Mouse (Mus musculus) cerebellum, adult 11 months (tissue): ENCODE measurements around the gene Rcl1.

Experiments
- DNase-seq: peaks from one replicate; pipeline ENCODE4 v3.0.0; 2022

The Rcl1 gene

DNA sequence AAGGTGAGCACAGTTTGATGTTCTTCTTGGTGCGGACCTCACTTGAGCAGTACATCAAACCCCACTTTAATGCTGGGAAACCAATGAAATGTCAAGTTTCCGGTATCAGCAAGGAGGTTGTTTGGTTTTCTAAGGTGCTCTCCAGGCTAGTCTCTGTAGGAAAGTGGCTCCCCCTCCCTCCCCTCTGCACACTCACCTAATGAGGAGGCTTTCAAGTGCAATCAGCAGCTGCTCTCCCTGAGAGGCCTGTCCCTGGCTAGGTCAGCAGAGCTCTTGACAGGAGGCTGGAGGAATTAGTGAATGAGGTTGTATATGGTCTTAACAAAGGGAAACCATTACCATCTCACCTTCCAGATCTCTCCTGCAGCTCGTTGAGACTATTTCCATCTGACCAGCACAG lies 54.4 kb downstream of the Rcl1 start:
- no peak for DNase-seq

DNA sequence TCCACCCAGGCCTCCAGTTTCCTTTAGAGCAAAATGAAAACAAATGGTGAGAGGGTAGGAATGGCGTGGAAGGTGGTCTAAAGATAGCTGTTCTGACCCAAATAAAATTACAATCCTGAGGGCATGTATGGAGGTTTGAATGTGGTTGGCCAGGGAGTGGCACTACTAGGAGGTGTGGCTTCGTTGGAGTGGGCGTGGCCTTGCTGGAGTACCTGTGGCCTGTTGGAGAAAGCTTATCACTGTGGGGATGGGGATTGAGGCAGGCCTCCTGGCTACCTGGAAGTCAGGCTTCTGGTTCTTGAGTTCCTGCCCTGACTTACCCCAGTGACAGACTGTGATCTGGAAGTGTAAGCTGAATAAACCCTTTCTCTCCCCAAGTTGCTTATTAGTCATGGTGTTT lies 55.2 kb downstream of the Rcl1 start:
- DNase-seq: no peak

DNA sequence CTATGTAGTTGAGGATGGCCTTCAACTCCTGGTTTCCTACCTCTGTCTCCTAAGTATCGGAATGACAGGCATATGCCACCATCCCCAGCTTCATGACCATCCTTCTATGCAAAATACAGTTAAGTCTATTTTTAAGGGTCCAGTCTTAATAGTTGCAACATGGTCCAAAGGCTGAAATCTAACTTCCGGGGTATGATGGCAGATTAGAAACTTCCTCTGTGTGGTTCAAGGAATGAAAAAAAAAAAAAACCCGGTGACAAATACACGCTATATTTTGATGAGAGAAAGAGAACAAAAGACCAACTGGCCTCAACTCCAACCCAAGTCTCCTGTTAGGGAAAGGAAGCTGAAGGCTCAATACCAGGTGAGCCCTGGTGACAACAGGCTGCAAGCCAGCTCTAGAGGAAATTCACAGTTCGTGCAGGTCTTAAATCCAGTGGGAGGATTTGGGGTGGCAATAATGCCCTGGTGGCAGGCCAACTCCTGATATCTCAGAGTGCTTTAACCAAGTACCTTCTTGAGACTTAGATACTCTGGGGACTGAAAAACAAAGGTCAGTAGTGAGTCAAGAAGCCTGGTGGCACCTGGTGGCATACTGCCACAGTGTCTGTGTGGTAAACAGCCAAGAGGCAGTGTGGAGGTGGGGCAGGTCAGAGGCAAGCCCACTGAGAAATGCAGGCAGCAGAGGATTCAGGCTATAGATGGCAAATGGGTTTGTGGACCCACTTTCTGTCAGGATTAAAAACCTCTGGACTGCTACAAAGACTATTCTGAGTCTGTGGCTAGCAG lies 56.7 kb downstream of the Rcl1 start:
- DNase-seq: no peak

DNA sequence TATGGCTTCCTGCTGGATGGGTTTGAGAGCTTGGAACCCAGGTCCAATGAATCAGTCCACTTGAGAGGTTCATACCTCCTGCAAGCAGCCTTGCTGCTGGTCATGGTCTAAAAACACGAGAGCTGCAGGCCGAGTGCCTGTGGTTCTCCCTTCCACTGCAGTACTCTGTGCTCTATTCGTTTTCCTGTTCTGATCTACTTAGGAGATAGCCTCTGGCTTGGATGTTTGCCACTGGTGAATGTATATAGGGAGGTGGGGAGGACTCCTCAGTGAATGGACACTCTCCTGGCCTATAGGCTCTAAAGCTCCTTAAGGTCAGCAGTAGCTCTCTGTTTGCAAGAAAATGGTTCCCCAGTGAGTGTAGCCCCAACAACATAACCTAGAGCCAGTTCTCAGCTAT lies 57.3 kb downstream of the Rcl1 start:
- DNase-seq: no peak

DNA sequence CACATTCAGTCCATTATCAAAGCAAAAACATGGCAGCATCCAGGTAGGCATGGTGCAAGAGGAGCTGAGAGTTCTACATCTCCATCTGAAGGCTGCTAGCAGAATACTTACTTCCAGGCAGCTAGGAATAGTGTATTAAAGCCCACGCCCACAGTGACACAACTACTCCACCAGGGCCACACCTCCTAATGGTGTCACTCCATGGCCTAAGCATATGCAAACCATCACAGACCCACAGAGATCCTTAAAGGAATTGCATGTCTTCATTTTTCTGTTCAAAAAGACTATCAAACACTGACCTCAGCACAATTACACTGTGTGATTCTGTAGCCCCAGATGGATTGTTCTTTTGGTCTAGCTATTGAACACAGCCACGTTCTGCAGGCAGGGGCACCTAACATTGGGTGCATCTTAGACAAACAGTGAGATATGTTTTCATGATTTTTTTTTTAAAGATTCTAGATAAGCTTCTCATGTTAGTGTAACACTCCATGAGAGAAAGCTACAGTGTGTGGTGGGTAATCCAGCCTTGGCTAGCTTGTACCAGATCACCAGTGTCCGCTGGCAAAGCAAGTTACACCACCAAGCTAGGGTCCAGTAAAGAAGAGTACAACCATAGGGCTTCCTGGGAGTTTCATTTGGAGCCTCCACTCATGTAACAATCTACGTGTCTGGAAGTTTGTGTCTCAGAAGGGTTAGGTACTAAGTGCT lies 62.8 kb downstream of the Rcl1 start:
- no peak for DNase-seq

DNA sequence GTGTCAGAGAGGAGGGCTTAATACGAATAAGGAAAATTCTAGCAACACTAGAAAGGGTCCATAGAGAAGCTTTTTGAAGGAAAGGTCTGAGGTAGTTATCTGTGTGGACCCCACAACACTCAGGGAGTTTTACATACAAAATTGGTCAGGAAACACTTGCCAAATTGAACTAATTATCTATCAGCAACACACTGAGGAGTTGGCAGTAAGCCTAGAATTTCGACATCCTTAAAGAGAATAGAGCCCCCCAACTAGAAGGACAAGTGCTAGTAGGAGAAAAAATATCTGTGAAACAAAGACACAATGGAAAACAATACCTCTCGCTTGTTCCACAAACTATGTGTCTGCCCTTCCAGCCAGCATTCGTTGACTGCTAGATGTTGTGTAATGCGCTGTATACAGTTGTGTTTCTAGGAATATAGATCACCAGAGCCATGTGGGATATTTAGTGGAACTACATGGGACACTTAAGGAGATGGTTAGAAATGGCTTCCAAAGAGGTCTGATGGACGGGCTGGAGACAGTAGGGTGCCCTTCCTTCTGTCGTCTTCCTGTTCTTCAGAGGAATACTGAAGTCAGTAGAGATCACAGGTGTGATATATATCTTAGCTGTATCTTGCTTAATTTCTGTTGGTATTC lies 63.5 kb downstream of the Rcl1 start:
- DNase-seq: no peak

DNA sequence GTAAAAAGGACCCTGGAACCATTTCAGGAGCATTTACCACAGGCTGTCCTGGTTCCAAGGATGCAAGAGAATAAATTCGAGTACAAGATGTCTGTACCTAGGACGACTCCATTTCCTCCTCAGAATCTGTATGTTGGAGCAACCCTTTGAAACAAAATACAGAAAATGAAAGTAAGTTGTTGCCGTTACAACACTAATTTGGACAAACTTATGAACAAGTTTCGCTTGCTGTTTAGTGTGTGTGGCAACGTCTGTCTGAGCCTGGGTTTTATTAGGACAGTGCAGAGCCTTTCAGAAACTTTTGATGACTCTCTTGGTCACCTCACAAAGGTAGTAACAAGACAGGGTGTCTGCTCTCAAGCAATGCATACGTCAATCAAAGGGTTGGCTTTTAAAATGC lies 66.8 kb downstream of the Rcl1 start:
- no peak for DNase-seq

DNA sequence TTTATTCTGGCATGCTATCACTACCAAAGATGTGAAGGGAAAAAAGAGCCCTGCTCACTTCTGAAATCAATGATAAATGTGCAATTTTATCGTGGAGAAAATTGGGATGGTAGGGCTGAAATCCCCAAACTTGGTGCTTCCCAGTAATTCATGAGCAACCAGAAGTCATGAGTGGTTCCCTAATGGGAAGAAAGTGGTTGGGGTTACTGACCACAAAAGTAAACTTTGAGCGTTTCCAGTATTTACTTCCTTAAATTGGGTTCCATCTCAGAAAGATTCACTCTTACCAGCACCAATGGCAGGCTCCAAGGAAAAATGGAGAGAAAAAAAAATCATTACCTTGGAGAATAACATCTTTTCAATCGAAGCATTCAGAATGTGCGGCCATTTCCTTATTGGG lies 79.2 kb downstream of the Rcl1 start:
- no peak for DNase-seq

DNA sequence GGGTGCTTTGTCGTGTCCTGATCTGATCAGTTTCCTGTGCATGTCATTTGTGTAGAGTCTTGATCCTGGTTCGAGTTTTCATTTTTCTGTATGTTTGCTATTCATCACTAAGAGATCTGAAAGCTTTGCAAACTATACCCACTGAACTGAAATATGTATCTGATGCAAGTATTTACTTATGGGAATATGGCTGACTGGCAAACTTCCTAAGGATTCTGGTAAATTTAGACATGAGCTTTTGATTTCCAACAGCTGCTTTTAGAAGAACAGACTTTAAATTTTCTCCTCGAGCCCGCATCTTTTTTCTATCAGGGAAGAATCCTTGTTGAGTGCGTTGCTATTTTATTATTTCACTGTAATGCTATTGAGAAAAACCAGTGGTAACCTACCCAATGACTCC lies 81.0 kb downstream of the Rcl1 start:
- no peak for DNase-seq

DNA sequence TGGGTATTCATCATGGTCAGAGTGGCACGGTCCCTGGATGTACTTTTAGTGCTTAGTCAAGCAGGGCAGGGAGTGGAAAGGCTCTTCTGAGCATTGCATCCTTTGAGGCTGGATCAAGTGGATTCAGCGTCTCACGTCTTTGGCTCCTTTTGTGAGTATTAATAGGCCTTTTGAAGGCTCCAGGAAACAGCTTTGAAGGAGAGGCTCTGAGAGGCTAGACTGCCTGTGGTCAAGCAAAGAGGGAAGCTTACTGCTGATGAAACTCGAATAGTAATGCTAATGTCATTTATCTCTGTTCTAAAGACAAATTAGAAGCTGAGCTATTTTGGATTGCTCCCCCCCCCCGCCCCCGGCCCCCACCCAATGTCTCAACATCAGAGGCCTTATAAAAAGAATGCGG lies 83.9 kb downstream of the Rcl1 start:
- DNase-seq: no peak

DNA sequence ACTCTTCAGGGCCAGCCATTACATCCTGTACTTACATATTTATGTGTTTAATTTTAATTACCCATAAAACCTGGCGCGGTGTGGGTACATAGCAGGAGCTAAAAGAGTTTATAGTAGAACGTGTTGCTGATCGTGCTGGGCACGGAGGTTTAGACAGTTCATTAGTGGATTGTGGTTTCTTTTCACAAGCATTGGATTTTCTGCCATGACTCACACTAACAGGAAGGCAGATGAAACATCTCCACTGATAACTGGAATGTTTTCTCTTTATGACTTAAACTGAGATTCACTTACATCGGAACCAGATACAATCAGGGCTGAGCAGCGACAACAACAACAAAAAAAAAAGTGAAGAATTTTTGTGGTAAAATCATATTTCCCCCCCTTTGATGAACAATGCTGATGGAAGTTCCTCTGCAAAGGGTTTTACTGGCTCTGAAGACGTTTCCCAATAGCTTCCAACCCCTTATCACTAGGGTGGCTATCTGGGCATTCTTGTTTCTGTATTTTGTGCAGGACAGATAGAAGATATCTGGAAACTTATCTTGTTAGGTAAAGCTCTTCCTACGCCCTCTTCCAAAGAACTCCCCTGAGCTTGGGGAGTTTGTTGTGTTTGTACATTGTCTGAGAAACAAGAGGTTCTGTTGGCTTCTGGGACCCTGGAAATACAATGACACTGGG lies 84.5 kb downstream of the Rcl1 start:
- no peak for DNase-seq

DNA sequence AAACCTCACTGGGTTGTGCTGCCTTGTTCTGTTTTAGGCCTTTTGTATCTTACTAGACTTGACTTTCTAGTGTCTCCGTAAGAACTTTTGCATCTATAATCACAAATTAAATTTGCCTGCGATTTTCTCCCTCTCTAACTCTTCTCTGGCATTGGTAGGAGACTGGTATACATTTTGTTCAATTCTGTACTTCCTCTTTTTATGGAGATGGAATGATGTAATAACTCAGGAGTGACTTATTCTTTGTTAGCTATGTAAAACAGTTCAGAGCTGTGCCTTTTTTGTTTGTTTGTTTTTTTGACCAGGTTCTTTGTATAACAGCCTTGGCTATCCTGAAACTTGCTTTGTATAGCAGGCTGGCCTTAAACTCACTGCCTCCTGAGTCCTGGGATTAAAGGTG lies 87.7 kb downstream of the Rcl1 start:
- no peak for DNase-seq
